Comparison of ENCODE assay signal across 7 mouse cellular contexts in the genomic region with DNA sequence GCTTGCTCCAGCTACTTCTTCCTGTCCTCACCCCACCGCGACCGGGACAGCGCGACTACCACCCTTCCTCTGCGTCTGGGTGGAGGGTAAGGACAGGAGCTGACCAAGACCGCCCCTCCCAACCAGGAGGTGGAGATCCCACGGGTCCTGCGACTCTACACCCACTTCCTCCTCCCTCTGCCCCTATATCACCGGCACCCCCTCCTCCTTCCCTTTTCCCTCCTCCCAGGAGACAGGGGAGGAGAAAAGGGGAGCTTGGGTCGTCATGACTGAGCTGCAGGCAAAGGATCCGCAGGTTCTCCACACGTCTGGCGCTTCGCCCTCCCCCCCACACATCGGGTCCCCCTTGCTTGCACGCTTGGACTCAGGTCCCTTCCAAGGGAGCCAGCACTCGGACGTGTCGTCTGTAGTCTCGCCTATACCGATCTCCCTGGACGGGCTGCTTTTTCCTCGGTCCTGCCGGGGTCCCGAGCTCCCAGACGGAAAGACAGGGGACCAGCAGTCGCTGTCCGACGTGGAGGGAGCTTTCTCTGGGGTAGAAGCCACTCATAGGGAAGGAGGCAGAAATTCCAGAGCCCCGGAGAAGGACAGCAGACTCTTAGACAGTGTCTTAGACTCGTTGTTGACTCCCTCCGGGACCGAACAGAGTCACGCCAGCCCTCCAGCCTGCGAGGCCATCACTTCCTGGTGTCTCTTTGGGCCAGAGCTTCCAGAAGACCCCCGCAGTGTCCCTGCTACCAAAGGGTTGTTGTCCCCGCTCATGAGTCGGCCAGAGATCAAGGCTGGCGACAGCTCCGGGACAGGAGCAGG. TPM values are rescaled to one million over a fixed set of nuclear protein-coding genes. Genes with fewer than 3 reads are reported as not detected.
DNase-seq lines count a peak whose midpoint lies in the region; ATAC-seq and TF ChIP-seq lines count a peak whose summit lies in the region.

No protein-coding gene starts in this region.

- H3K4me1 ChIP-seq in forebrain, embryonic 10.5 days = peaks cover 24% of the 10 kb centered on the region
- H3K4me1 ChIP-seq in intestine, postnatal 0 days (replicated peaks; ENCODE audit: control insufficient read depth, insufficient read depth, low read length) = peaks cover 7% of the 10 kb centered on the region; the same call in 1 of the 2 replicates
- H3K4me1 ChIP-seq in limb, embryonic 14.5 days (ENCODE audit: control insufficient read depth, insufficient read depth, low read length) = peaks cover 15% of the 10 kb centered on the region
- H3K4me1 ChIP-seq in midbrain, embryonic 12.5 days = peaks cover 18% of the 10 kb centered on the region
- peaks cover 2% of the 10 kb centered on the region for H3K4me1 ChIP-seq in stomach, postnatal 0 days (replicated peaks; ENCODE audit: control insufficient read depth, insufficient read depth)

- WGBS in forebrain, embryonic 10.5 days = 0% methylated on average over 41 of the region's 41 CpGs
- under 1% methylated on average over 41 of the region's 41 CpGs for WGBS in intestine, postnatal 0 days
- under 1% methylated on average over 41 of the region's 41 CpGs for WGBS in limb, embryonic 14.5 days
- WGBS in midbrain, embryonic 12.5 days = under 1% methylated on average over 41 of the region's 41 CpGs
- WGBS in stomach, postnatal 0 days = 2% methylated on average over 41 of the region's 41 CpGs

- in situ Hi-C loops in Patski (cut with MboI; ENCODE audit: low pct_unique_long_range_greater_than_20kb) = no loop called here

- no peak for TF ChIP-seq POLR2A in limb, embryonic 14.5 days (IDR thresholded peaks at IDR 0.05; ENCODE audit: borderline replicate concordance, extremely low read depth, insufficient read depth, insufficient read length)

- peak; percentile 16 for ATAC-seq in Patski
- 0 out of 2 replicates have a peak, but pooled peaks have one; percentile 10 for ATAC-seq in intestine, postnatal 0 days
- ATAC-seq in limb, embryonic 14.5 days (ENCODE audit: low FRiP score, low read depth) = no peak
- peak; percentile 38 for ATAC-seq in midbrain, embryonic 12.5 days (ENCODE audit: low FRiP score, low read depth)
- ATAC-seq in stomach, postnatal 0 days (ENCODE audit: low FRiP score, low TSS enrichment) = peak; percentile 47; the same call in 1 of the 2 replicates

- no peak for DNase-seq in Patski (ENCODE audit: low read depth, low spot score)
- DNase-seq in adrenal gland, adult 8-10 months = peak; percentile 5
- DNase-seq in forebrain, embryonic 10.5 days (ENCODE audit: extremely low spot score, low spot score) = peak; percentile 43
- no peak for DNase-seq in limb, embryonic 14.5 days (ENCODE audit: low spot score)
- peak; percentile 29 for DNase-seq in stomach, postnatal 0 days (ENCODE audit: low spot score)

- TF ChIP-seq CTCF in Patski (IDR thresholded peaks at IDR 0.05) = no peak
- TF ChIP-seq CTCF in intestine, postnatal 0 days (IDR thresholded peaks at IDR 0.05; ENCODE audit: low read depth) = no peak
- no peak for TF ChIP-seq CTCF in stomach, postnatal 0 days (IDR thresholded peaks at IDR 0.05; ENCODE audit: low read depth)

- CTCF ChIA-PET in Patski (lab: Charles Lee) = no interaction called here

- no peak overlapping the region for H3K9ac ChIP-seq in intestine, postnatal 0 days (ENCODE audit: low read depth, low read length)
- H3K9ac ChIP-seq in limb, embryonic 14.5 days (ENCODE audit: low read depth, low read length, severe bottlenecking) = peak overlapping the region; percentile 58
- peak overlapping the region; percentile 64 for H3K9ac ChIP-seq in midbrain, embryonic 12.5 days (replicated peaks)
- peak overlapping the region; percentile 41 for H3K9ac ChIP-seq in stomach, postnatal 0 days (ENCODE audit: low read length)

- no peak overlapping the region for H3K27ac ChIP-seq in forebrain, embryonic 10.5 days
- H3K27ac ChIP-seq in intestine, postnatal 0 days (ENCODE audit: low read depth, low read length) = no peak overlapping the region
- no peak overlapping the region for H3K27ac ChIP-seq in limb, embryonic 14.5 days (replicated peaks; ENCODE audit: low read depth, low read length)
- no peak overlapping the region for H3K27ac ChIP-seq in midbrain, embryonic 12.5 days (replicated peaks)
- H3K27ac ChIP-seq in stomach, postnatal 0 days (replicated peaks) = no peak overlapping the region

- POLR2A ChIA-PET in Patski (lab: Charles Lee) = no interaction called here

- no peaks in the 10 kb centered on the region for H3K36me3 ChIP-seq in forebrain, embryonic 10.5 days (replicated peaks)
- no peaks in the 10 kb centered on the region for H3K36me3 ChIP-seq in intestine, postnatal 0 days (ENCODE audit: control insufficient read depth, insufficient read depth)
- no peaks in the 10 kb centered on the region for H3K36me3 ChIP-seq in limb, embryonic 14.5 days (ENCODE audit: control insufficient read depth, insufficient read depth, low read length)
- H3K36me3 ChIP-seq in midbrain, embryonic 12.5 days = no peaks in the 10 kb centered on the region
- no peaks in the 10 kb centered on the region for H3K36me3 ChIP-seq in stomach, postnatal 0 days (ENCODE audit: control insufficient read depth, insufficient read depth, low read length)

- H3K4me2 ChIP-seq in intestine, postnatal 0 days (replicated peaks; ENCODE audit: low read depth) = peak overlapping the region; percentile 85
- peak overlapping the region; percentile 97 for H3K4me2 ChIP-seq in limb, embryonic 14.5 days (replicated peaks; ENCODE audit: low read depth, low read length, severe bottlenecking)
- H3K4me2 ChIP-seq in midbrain, embryonic 12.5 days (replicated peaks) = peak overlapping the region; percentile 97
- peak overlapping the region; percentile 77 for H3K4me2 ChIP-seq in stomach, postnatal 0 days (replicated peaks; ENCODE audit: low read depth)

- peak overlapping the region; percentile 70 for H3K4me3 ChIP-seq in forebrain, embryonic 10.5 days
- peak overlapping the region; percentile 48 for H3K4me3 ChIP-seq in intestine, postnatal 0 days (ENCODE audit: low read depth, low read length)
- H3K4me3 ChIP-seq in limb, embryonic 14.5 days (replicated peaks; ENCODE audit: low read length) = peak overlapping the region; percentile 52
- H3K4me3 ChIP-seq in midbrain, embryonic 12.5 days = peak overlapping the region; percentile 68
- H3K4me3 ChIP-seq in stomach, postnatal 0 days (ENCODE audit: low read depth, low read length) = peak overlapping the region; percentile 51

- H3K27me3 ChIP-seq in Patski = peaks cover 34% of the 10 kb centered on the region
- H3K27me3 ChIP-seq in forebrain, embryonic 10.5 days (ENCODE audit: poor library complexity, severe bottlenecking) = peaks cover 58% of the 10 kb centered on the region
- H3K27me3 ChIP-seq in intestine, postnatal 0 days (replicated peaks; ENCODE audit: control insufficient read depth, insufficient read depth, low read length) = peaks cover 33% of the 10 kb centered on the region
- peaks cover 29% of the 10 kb centered on the region for H3K27me3 ChIP-seq in limb, embryonic 14.5 days (ENCODE audit: control insufficient read depth, insufficient read depth, low read length)
- peaks cover 49% of the 10 kb centered on the region for H3K27me3 ChIP-seq in midbrain, embryonic 12.5 days
- H3K27me3 ChIP-seq in stomach, postnatal 0 days (ENCODE audit: control insufficient read depth, insufficient read depth, low read length) = peaks cover 6% of the 10 kb centered on the region

- H3K9me3 ChIP-seq in forebrain, embryonic 10.5 days = no peaks in the 10 kb centered on the region
- H3K9me3 ChIP-seq in intestine, postnatal 0 days (ENCODE audit: control insufficient read depth) = no peaks in the 10 kb centered on the region
- no peaks in the 10 kb centered on the region for H3K9me3 ChIP-seq in limb, embryonic 14.5 days (ENCODE audit: control insufficient read depth, low read length)
- no peaks in the 10 kb centered on the region for H3K9me3 ChIP-seq in midbrain, embryonic 12.5 days
- no peaks in the 10 kb centered on the region for H3K9me3 ChIP-seq in stomach, postnatal 0 days (ENCODE audit: control insufficient read depth, low read length)

- TF ChIP-seq EP300 in stomach, postnatal 0 days (optimal IDR thresholded peaks at IDR 0.05) = no peak

RNA-seq across cellular contexts. Expression of gene Pgr, which starts 0.8 kb away (rescaled TPM):
- not detected for polyA plus RNA-seq in Patski (2021)
- 1 to 10 TPM in 1 of 4 experiments, under 1 TPM in 3; 0.31 to 1.0 (median 0.56) TPM for total RNA-seq in adrenal gland, adult 8-10 months (2022)
- polyA plus RNA-seq in forebrain, embryonic 10.5 days (2016; fragmentation: Nextera tagmentation; extraction: Ambion mirVana) = 0.20 and 0.25 TPM in 2 replicates
- polyA plus RNA-seq in intestine, postnatal 0 days (2015; fragmentation: Nextera tagmentation; extraction: Ambion mirVana) = 0.21 and 0.26 TPM in 2 replicates
- 0.72 and 0.87 TPM in 2 replicates for polyA plus RNA-seq in limb, embryonic 14.5 days (2012; rRNA removed)
- 1.1 and 1.2 TPM in 2 replicates for polyA plus RNA-seq in limb, embryonic 14.5 days (2014; fragmentation: Nextera tagmentation; extraction: Ambion mirVana)
- polyA plus RNA-seq in midbrain, embryonic 12.5 days (2016; fragmentation: Nextera tagmentation; extraction: Ambion mirVana) = 0.42 and 0.48 TPM in 2 replicates
- 0.13 and 0.24 TPM in 2 replicates for polyA plus RNA-seq in stomach, postnatal 0 days (2015; fragmentation: Nextera tagmentation; extraction: Ambion mirVana)

Comparison
In these comparisons a context has a peak if more than half of its experiments do, and no peak if none do; other contexts are left out.
1. DNase-seq: peak in adrenal gland, adult 8-10 months (single experiment), forebrain, embryonic 10.5 days (single experiment) and stomach, postnatal 0 days (single experiment); none in Patski (single experiment) and limb, embryonic 14.5 days (single experiment).
2. Peak in every context shown above with its lines, with median percentiles within 50 percentile points of each other: H3K4me3 ChIP-seq and H3K4me2 ChIP-seq.